Mouse (Mus musculus) layer of hippocampus, postnatal 36 days (tissue): ENCODE results near the gene Col26a1. TPM values are rescaled to one million over a fixed set of nuclear protein-coding genes. Genes with fewer than 3 reads are reported as not detected.

Experiments used
- total RNA-seq, 2 experiments: library from RNA; stranded (reverse); gene quantifications; 2 replicates each; pipeline ENCODE4 v1.2.3; 2021

Gene Col26a1
- total RNA-seq, 2 experiments from 2014 or later = 3.7 to 3.9 TPM

Other genes with a start within 250 kb of the Col26a1 start
- gene Myl10, start 190.1 kb downstream of the Col26a1 start, total RNA-seq = not detected
- gene Ift22, start 24.9 kb upstream of the Col26a1 start, total RNA-seq = 10 to 100 TPM; 87.2 to 94.7 TPM
- gene Fis1, start 70.1 kb upstream of the Col26a1 start, total RNA-seq = 100 to 1,000 TPM; 222 to 225 TPM
- under 1 TPM in 1 of 2 experiments, not detected in 1; 0.20 TPM for gene Cldn15, start 83.4 kb upstream of the Col26a1 start, total RNA-seq
- 10 to 100 TPM; 39.2 to 41.0 TPM for gene Plod3, start 103.8 kb upstream of the Col26a1 start, total RNA-seq
- gene Znhit1, start 104.8 kb upstream of the Col26a1 start, total RNA-seq = 10 to 100 TPM; 82.4 to 85.2 TPM
- gene Vgf, start 143.2 kb upstream of the Col26a1 start, total RNA-seq = 100 to 1,000 TPM; 185 to 237 TPM
- gene Ap1s1, start 162.9 kb upstream of the Col26a1 start, total RNA-seq = 100 to 1,000 TPM; 286 to 323 TPM
- gene Serpine1, start 189.1 kb upstream of the Col26a1 start, total RNA-seq = under 1 TPM; 0.37 to 0.56 TPM
- 1 to 10 TPM; 4.6 to 6.5 TPM for gene Trim56, start 233.0 kb upstream of the Col26a1 start, total RNA-seq